Mouse (Mus musculus) spleen, adult 2 months (tissue): Measurements from ENCODE around the gene Tlx2. TPM values are rescaled to one million over a fixed set of nuclear protein-coding genes. Genes with fewer than 3 reads are reported as not detected.
A peak's percentile ranks its signal among the peaks of the same experiment; 100 is the strongest.

Experiments
- DNase-seq, 2 experiments: peaks; one replicate each; pipeline versions ENCODE4 v3.0.0 to v3.0.0-alpha.2; 2012 to 2021; ENCODE audit warnings: low spot score in 2 of 2, low read depth in 1 of 2
- H3K27ac ChIP-seq: fragments of 200-500 bp; 2 replicates; pipeline ENCODE4 v1.5.1; 2012; ENCODE audit warnings: low read length, inconsistent platforms; ENCODE audit not compliant: insufficient read depth
- H3K27me3 ChIP-seq: fragments of 200-500 bp; 2 replicates; pipeline ENCODE4 v1.6.1; 2012; ENCODE audit warnings: mild to moderate bottlenecking, moderate library complexity, low read length, inconsistent platforms; ENCODE audit not compliant: control insufficient read depth, insufficient read depth
- H3K36me3 ChIP-seq: fragments of 200-500 bp; 2 replicates; pipeline ENCODE4 v1.6.1; 2012; ENCODE audit warnings: mild to moderate bottlenecking, low read length, inconsistent platforms; ENCODE audit not compliant: control insufficient read depth, insufficient read depth
- H3K4me1 ChIP-seq: fragments of 200-500 bp; 2 replicates; pipeline ENCODE4 v1.6.1; 2011; ENCODE audit warnings: inconsistent platforms; ENCODE audit not compliant: control insufficient read depth, insufficient read depth, insufficient read length
- H3K4me3 ChIP-seq: fragments of 200-500 bp; 2 replicates; pipeline ENCODE4 v1.5.1; 2011; ENCODE audit warnings: mild to moderate bottlenecking, inconsistent platforms; ENCODE audit not compliant: insufficient read depth, insufficient read length; ENCODE audit errors: extremely low read depth
- CTCF ChIP-seq: fragments of 200-500 bp; IDR thresholded peaks from 2 replicates; pipeline ENCODE4 v1.5.1; 2011; ENCODE audit warnings: mild to moderate bottlenecking, inconsistent platforms; ENCODE audit not compliant: insufficient read depth, insufficient read length, insufficient replicate concordance; ENCODE audit errors: extremely low read depth
- POLR2A ChIP-seq: fragments of 200-500 bp; IDR thresholded peaks from 2 replicates; pipeline ENCODE4 v1.6.1; 2011; ENCODE audit warnings: low read depth, low read length, inconsistent platforms
- WGBS: fragments of 180-500 bp; shearing (Covaris S2); methylation state at CpG from one replicate; pipeline ENCODE4 v1.1.7; 2018; 5-methylcytosine and 5-hydroxymethylcytosine counted together
- polyA plus RNA-seq: library from polyadenylated mRNA; depleted of rRNA; stranded (reverse); fragments of >200 nt; gene quantifications from 2 replicates; pipeline ENCODE4 v1.2.3, GENCODE M21; 2012

Gene Tlx2
- polyA plus RNA-seq, 1 experiment, result 0.16 TPM

DNA sequence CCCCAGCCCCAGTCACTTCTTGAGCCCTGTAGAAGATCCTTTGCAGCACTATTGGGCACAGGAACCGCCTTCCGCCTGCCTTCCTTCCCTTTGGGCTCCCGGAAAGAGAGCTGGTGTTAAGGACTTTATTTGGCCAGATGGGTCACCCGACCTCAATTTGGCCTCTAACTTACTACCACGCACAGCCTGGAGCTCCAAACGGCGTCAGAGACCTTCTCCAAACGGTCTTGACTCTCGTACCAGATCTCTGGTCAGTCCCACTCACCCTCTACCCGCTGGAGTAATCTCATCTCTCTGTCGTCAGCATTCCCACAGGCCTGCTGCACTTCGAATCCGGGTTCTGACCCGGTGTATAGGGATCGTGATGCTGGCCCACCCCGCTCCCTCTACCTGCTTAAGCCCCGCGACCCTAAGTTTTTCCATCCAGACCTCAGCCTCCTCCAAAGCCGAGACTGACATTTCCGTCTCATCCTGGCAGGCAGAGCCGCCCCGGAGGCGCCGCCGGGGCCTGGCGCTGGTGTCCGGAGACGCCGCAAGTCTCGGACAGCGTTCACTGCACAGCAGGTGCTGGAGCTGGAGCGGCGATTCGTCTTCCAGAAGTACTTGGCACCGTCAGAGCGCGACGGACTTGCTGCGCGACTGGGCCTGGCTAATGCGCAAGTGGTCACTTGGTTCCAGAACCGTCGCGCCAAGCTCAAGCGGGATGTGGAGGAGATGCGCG, 17.3 kb upstream of the Tlx2 start:
- TF ChIP-seq POLR2A (no peak), CTCF (no peak)
- 25% methylated on average over 47 of the region's 47 CpGs for WGBS
- Histone ChIP-seq H3K4me1 (0 out of 2 replicates have a peak, but pooled peaks cover 3% of the 10 kb centered on the region), H3K4me3 (0 out of 2 replicates have a peak overlapping the region, but pooled peaks have one; percentile 2), H3K27me3 (peaks cover 12% of the 10 kb centered on the region), H3K36me3 (no peaks in the 10 kb centered on the region; the same call in 1 of the 2 replicates), H3K27ac (peak overlapping the region; percentile 31; the same call in 1 of the 2 replicates)
- no peak for DNase-seq

DNA sequence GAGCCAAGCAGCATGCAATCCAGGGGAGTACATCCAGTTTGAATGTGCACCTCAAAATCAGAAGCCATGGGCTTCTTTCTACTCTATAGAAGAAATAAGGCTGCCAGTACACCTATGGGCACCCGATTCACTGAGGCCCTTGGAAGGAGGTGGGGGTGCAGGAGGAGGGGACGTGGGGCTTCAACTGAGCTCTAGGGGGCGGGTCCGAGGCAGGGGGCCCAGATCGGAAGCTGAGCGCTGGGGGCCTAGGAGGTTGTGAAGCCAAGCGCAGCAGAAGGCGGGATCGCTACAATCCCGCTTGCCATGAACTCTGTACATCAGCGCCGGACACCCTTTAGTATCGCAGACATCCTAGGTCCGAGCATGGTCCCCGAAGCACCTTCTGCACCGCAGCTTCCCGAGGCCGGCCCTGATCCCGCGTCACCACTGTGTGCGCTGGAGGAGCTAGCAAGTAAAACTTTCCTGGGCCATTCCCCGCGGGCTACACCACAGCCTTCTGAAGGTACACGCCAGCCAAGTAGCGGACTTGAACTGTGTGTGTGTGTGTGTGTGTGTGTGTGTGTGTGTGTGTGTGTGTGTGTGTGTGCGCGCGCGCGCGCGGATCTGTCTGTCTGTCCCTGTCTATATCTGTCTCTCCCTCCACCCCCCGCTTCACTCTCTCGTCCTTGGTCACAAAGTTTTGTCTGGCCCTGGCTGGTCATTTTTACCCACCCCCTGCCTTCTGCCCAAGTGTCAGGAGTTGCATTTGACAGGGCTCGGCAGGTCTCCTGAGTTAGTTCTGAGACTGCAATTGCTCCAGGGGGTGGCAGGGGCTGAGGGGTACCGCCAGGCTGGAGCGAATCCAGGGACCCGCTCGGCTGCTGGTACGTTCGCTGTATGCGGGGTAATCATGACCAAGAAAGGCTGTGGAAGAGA, 16.3 kb upstream of the Tlx2 start, which contains the start of gene Lbx2:
TSS of gene Lbx2 (plus strand) at position 247 of the 915 bp plus-strand sequence.
- DNase-seq, result no peak
- H3K36me3 ChIP-seq, result no peaks in the 10 kb centered on the region; the same call in 1 of the 2 replicates
- peaks cover 12% of the 10 kb centered on the region for H3K27me3 ChIP-seq
- H3K4me3 ChIP-seq, result peak within 1 kb of the TSS; percentile 21; the same call in 1 of the 2 replicates
- TF ChIP-seq CTCF (no peak), POLR2A (no peak)
- H3K27ac ChIP-seq, result peak within 1 kb of the TSS; percentile 31; the same call in 1 of the 2 replicates
- WGBS, result 5% methylated on average over 40 of the region's 42 CpGs
- 0 out of 2 replicates have a peak, but pooled peaks cover 3% of the 10 kb centered on the region for H3K4me1 ChIP-seq

DNA sequence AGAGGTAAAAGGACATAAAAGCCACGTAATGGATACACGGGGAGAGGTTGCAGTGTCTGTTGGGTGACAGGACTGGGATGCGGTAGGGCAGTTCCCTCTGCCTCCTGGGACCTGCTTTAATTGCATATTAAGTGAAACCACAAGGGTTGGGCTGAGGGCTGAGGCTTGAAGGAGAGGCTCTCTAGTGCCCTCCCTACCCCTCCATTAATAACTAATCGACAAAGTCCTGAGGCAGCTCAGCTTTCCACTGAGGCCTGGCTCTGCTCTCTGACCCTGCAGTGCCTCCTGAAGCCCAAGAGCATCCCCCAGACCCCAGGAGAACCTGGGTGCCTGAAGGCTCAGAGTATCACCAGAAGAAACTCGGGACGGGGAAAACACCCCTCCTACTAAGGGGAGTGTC, 14.4 kb upstream of the Tlx2 start:
- Histone ChIP-seq H3K27ac (no peak overlapping the region), H3K36me3 (peaks cover 1% of the 10 kb centered on the region), H3K4me3 (no peak overlapping the region), H3K27me3 (peaks cover 12% of the 10 kb centered on the region), H3K4me1 (0 out of 2 replicates have a peak, but pooled peaks cover 3% of the 10 kb centered on the region)
- DNase-seq, result no peak
- WGBS, result 49% methylated on average over 6 of the region's 6 CpGs
- no peak for TF ChIP-seq CTCF
- no peak for TF ChIP-seq POLR2A

DNA sequence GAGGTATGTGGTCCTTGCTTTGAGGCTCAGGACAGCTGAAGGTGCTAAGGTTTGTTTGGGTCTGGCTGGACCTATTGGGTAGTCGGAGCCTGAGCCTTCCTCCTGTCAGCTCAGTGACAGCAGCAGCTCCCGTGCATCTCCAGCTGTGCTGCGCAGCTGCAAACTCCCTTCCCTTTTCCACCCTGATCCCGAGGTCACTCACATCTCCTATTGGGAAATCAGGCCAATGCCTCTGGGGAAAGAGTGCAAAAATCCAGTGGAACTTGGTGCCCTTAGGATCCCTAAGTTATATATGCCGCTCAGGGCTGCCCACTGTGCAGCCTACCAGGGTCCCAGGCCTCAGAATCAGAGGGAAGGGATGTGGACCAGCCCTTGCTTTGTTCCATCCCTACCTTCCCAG, 13.4 kb upstream of the Tlx2 start:
- TF ChIP-seq CTCF (no peak), POLR2A (no peak)
- H3K27me3 ChIP-seq, result peaks cover 9% of the 10 kb centered on the region
- WGBS, result 80% methylated on average over 5 of the region's 5 CpGs
- H3K4me3 ChIP-seq, result no peak overlapping the region
- no peak for DNase-seq
- H3K36me3 ChIP-seq, result peaks cover 1% of the 10 kb centered on the region
- H3K4me1 ChIP-seq, result peaks cover 6% of the 10 kb centered on the region; the same call in 1 of the 2 replicates
- no peak overlapping the region for H3K27ac ChIP-seq

DNA sequence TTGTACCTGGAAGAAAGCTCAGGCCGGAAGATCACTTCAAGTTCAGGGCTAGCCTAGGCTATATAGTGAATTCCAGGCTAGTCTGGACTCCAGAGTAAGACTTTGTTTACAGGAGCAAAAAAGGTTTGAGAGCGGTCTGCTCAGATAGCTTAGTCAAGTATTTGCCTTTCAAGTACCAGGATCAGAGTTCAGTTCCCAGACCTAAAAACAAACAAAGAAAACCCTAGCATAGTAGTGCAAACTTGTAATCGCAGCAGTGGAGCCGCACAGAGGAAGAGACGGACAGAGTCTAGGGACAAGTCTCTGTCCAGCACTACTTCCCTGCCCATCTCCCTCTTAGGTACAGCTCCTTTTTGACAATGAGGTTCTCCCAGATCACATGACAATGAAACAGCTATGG, 10.1 kb upstream of the Tlx2 start:
- H3K27ac ChIP-seq, result no peak overlapping the region
- no peak for DNase-seq
- WGBS, result 96% methylated on average over 5 of the region's 5 CpGs
- peaks cover 3% of the 10 kb centered on the region; the same call in 1 of the 2 replicates for H3K4me1 ChIP-seq
- no peak overlapping the region for H3K4me3 ChIP-seq
- H3K27me3 ChIP-seq, result 0 out of 2 replicates have a peak, but pooled peaks cover 1% of the 10 kb centered on the region
- TF ChIP-seq POLR2A, result no peak
- no peak for TF ChIP-seq CTCF
- peaks cover 1% of the 10 kb centered on the region for H3K36me3 ChIP-seq

DNA sequence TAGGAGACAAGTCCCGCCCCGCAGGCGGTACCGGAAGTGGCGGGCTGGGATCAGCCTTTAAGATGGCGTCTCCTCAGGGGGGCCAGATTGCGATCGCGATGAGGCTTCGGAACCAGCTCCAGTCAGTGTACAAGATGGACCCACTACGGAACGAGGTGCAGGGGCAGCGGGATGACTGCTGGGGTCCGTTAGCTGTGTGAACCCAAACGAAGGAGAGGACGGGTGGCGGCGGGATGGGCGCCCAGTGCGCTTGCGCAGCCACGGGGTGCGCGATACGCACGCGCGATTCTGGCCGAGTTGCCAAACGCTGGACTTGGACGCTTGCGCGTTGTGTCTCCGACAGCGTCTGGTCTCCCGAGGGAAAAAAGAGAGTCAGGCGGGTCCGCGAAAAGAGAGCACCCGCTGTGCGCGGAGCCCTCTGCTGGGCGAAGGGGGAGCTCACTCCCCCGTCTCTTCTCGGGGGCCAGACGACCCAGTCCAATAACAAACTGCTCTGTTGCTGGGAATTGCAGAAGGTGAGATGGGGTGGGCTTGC, 8.3 kb upstream of the Tlx2 start:
- TF ChIP-seq CTCF, result peak; percentile 67
- TF ChIP-seq POLR2A, result 0 out of 2 replicates have a peak, but pooled peaks have one; percentile 3
- Histone ChIP-seq H3K27ac (peak overlapping the region; percentile 94), H3K4me1 (peaks cover 3% of the 10 kb centered on the region; the same call in 1 of the 2 replicates), H3K27me3 (0 out of 2 replicates have a peak, but pooled peaks cover 1% of the 10 kb centered on the region), H3K36me3 (peaks cover 1% of the 10 kb centered on the region), H3K4me3 (peak overlapping the region; percentile 91)
- peak; percentile 96 to 99 for DNase-seq
- under 1% methylated on average over 46 of the region's 46 CpGs for WGBS
